Mouse (Mus musculus) testis, adult 2 months (tissue): Measurements from ENCODE around the gene Ggt1.

Source experiments
- CTCF ChIP-seq: fragments of 200-500 bp; IDR thresholded peaks from 2 replicates; pipeline ENCODE4 v1.5.1; 2012; ENCODE audit warnings: low read depth, mild to moderate bottlenecking, inconsistent platforms, low read length, moderate library complexity; ENCODE audit not compliant: control insufficient read depth, insufficient read depth, insufficient replicate concordance
- POLR2A ChIP-seq: fragments of 200-500 bp; IDR thresholded peaks from 2 replicates; pipeline ENCODE4 v1.6.1; 2012; ENCODE audit warnings: low read depth, mild to moderate bottlenecking, inconsistent platforms, low read length, moderate library complexity; ENCODE audit not compliant: control insufficient read depth

- no peak for TF ChIP-seq CTCF
- TF ChIP-seq POLR2A = no peak
Observed at GRCm38 (mm10) chr10:75559676-75560548, 1.5 kb upstream of the Ggt1 start, which contains the start of gene Lrrc75b.
